Mouse (Mus musculus): ENCODE data around the gene Apoc3.

Gene Apoc3

GRCm38 (mm10) chr9:46235596-46235648 is at the start of gene Apoc3:
Gene Apoc3 (minus strand): TSS chr9:46235636.
- no peak for DNase-seq (ENCODE audit: low spot score)

DNA sequence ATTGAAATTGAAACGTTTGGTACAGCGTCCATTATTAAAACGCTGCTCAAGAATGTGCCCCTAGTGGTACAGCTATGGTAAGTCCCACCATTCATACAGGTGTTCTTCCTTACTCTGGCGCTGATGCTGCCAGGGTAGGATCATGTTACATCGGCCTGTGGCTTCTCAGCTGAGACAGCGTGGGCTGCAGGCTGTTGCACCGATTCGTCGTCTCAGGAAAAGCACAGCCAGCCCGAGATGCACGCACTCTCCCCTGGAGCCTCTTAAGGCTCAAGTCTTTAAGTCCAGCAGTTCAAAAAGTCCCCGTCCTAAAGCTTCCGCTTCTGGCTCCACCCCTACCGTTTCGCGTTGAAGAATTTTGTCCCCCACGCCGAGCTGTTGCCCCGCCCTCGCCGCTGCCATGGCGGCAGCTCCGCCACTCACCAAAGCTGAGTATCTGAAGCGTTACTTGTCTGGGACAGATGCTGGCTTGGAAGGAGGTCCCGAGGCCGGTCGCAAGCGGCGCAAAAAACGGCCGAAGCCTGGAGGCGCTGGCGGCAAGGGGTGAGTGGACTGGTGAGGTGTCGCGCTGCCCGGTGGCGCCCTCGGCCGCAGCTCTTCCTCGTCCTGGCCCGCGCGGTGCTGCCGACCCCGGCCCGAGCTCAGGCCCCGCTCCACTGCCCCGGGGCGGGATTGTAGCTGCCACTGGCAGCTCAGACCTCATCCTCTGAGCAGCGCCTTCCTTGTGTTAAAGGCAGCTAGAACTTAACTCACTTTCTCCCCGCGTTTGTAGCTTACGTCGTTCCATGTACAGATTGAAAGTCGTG is 47.4 kb upstream of the Apoc3 start, which contains the start of gene Bud13:
Bud13 (plus strand) TSS at position 378 of the 806 bp plus-strand sequence.
- peak; percentile 81 for DNase-seq (ENCODE audit: low spot score)

DNA sequence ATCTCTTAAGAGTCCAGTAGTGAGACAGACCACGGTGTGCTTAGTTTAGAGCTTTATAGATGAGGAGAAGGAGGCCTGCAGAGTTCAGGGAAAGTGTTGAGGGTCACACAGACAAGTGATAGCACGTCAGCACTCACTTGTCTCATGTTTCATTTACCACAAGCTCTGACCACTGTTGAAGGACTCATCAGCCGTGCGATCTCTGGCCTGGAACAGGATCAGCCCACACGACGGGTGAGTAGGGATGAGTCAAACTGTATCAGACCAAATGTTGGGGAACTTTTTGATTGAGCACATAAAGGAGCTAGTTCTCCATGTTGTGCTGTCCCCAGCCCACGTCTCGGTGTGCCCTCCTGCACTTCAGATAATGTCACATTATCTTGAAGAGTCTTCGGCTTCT is 39.1 kb upstream of the Apoc3 start:
- no peak for DNase-seq (ENCODE audit: low spot score)

DNA sequence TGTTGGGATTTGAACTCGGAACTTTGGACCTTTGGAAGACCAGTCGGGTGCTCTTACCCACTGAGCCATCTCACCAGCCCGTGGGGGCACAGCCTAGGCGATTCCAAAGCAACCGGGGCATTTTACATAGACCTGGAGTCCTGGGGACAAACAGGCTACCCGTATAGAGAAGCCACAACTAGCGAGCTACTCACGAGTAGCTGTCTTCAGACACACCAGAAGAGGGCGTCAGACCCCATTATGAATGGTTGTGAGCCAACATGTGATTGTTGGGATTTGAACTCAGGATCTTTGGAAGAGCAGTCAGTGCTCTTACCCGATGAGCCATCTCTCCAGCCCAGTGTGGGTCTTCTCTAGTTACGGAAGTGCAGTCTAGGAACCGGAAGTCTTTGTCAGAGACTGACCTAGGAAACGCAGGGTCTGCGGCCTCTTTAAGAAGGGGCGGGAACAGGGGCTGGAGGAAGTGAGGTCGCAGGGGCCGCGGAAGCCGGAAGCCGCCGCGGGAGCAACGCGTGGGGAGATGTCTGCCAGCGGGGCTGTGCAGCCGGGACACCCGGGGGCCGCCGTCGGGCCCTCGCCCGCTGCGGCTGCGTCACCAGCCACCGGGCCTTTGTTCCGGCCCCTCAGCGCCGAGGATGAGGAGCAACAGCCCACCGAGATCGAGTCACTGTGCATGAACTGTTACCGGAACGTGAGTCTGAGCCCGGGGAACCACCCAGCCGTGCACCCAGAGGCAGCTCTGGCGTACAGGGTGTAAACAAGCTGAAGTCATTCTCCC is 37.4 kb upstream of the Apoc3 start, which contains the start of gene Zpr1:
Zpr1 (plus strand) TSS at position 388 of the 778 bp plus-strand sequence.
- DNase-seq (ENCODE audit: low spot score) = peak; percentile 80

DNA sequence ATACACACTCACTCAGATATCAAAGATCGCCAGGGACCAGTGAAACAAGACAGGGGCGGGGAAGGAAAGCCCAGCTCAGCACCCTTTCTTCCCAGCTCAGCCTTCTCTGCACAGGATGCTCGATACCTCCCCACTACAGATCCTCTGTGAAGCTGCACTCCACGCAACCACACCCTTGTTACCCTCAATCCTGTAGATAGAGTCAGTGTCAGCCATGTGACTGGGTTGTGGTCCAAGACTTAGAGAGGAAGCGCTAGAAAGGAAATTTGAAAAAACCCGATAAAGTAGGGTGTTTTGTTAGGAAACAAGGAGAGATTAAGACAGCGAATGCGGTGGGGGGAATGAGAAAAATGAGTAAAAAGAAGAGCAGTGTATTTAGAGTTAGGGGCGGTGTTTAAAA is 36.6 kb upstream of the Apoc3 start:
- no peak for DNase-seq (ENCODE audit: low spot score)

DNA sequence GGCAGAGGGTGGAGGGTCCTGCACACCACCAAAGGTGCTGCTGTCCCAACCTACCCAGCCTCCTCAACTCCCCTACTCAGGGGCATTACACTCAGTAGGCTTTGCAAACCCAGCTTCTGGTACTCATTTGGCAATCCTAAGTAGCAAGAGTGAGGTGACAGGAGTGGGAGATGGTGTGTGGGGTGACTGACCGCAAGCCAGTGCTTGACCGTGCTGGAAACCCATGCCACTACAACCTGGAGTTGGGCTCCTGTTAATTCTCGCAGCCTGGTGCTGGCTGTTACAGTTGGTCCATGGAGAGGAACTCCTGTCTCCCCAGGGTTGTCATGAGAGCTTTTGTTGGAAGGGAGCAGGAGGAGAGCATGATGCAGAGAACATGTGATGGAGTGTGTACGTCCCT is 35.3 kb upstream of the Apoc3 start:
- no peak for DNase-seq (ENCODE audit: low spot score)

DNA sequence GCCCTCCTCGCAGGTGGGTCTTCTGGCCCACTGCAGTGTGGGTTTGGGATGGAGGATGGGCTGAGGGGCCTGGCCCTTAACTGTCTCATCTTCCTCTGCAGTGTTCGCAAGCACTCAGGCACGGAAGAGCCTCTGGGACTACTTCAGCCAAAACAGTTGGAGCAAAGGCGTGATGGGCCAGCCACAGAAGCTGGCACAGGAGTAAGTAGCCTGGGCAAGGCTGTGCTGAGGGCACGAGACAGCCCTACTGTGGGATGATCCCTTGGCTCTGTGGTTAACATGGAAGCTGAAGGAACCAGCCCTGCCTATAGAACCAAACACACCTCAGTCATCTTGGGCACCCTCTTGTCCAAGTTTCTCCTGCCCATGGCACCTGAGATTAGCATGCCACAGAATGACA is 33.7 kb upstream of the Apoc3 start:
- no peak for DNase-seq (ENCODE audit: low spot score)

- no peak for DNase-seq (ENCODE audit: low spot score)
Measured at GRCm38 (mm10) chr9:46268343-46268873, 33.0 kb upstream of the Apoc3 start, which contains the start of gene Apoa5. Gene Apoa5 (plus strand): TSS chr9:46268633.

- DNase-seq (ENCODE audit: low spot score) = no peak
Measured at GRCm38 (mm10) chr9:46261131-46261530, 25.7 kb upstream of the Apoc3 start.

DNA sequence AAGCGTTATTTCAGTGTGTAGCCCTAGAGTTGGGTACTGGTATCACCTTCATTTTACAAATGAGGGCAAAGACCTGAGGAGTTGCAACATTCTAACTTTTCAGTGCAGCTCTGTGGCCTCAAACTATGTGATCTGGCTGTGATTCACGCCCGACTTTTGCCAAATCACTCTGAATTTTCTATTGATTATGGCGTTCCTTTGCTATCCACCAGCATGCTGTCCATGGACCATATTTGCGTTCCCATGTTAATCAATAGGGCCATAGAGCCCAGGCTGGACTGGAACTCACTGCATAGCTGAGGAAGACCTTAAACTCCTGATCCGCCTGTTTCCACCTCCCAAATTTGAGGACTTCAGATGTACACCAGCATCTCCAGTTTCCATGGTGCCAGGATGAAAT is 23.7 kb upstream of the Apoc3 start:
- no peak for DNase-seq (ENCODE audit: low spot score)

GRCm38 (mm10) chr9:46257546-46257945 is 22.1 kb upstream of the Apoc3 start:
- no peak for DNase-seq (ENCODE audit: low spot score)

- DNase-seq (ENCODE audit: low spot score) = no peak
Measured at GRCm38 (mm10) chr9:46256658-46257385, 21.4 kb upstream of the Apoc3 start.

DNA sequence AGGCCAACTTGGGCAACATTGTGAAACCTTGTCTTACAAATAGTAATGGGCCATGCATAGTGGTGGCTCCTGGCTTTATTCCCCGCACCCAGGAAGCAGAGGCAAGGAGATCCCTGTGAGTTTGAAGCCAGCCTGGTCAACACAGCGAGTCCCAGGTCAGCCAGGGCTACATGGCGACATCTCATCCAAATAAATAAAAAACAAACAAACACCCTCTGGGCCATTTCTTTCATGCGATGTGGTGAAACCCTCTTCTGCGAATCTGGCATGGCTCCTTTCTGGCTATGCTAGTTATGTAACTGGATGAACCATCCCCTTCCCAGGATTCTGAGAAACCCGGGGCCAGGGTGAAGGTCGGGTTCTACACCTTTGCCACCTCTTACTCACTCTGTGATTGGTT is 20.7 kb upstream of the Apoc3 start:
- DNase-seq (ENCODE audit: low spot score) = no peak

DNA sequence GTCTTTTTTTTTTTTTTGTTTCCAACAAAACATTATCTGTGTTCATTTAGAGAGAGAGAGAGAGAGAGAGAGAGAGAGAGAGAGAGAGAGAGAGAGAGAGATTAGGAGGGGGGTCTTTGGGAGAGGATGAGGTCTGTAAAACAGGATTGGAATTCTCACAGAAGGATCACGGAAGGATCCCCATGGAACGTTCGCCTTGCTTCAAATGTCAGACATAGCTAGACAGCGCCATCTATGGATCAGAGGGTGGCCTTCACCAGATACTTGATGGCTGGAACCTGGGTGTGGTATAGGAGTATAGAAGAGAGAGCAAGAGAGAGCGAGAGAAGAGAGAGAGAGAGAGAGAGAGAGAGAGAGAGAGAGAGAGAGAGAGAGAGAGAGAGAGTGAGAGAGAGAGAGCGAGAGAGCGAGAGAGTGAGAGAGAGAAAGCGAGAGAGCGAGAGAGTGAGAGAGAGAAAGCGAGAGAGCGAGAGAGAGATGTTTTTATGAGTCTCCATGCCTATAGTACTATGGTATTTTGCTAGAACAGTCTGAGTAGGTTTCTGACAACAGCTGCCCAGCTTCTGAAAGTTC is 11.4 kb upstream of the Apoc3 start:
- DNase-seq (ENCODE audit: low spot score) = peak; percentile 55

GRCm38 (mm10) chr9:46243584-46243983 is 8.1 kb upstream of the Apoc3 start:
- DNase-seq (ENCODE audit: low spot score) = no peak

- DNase-seq (ENCODE audit: low spot score) = no peak
Measured at GRCm38 (mm10) chr9:46243122-46243521, 7.7 kb upstream of the Apoc3 start.

DNA sequence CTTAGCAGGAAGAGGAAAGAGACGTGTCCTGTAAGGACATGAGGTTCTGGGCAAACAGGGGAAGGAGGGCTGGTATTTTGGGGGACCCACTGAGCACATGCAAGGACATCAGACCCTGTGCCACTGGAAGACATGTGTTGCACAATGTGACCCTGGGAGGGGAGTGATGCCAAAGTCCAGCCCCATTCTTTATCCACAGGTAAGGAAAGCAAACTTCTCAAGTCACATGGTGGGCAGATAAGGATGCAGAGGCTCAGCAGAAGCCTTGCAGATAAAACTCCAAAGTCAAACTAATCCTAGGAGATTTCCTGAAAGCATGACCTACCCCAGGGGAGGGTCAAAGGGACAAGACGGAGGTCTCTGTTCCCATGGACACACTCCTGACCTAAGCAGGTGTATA is 6.4 kb upstream of the Apoc3 start:
- DNase-seq (ENCODE audit: low spot score) = no peak

GRCm38 (mm10) chr9:46240526-46241153 is 5.2 kb upstream of the Apoc3 start, which contains the start of gene Apoa4:
Gene Apoa4 (plus strand): TSS chr9:46240696.
- DNase-seq (ENCODE audit: low spot score) = no peak

- no peak for DNase-seq (ENCODE audit: low spot score)
Measured at GRCm38 (mm10) chr9:46238850-46239249, 3.4 kb upstream of the Apoc3 start.

- no peak for DNase-seq (ENCODE audit: low spot score)
Measured at GRCm38 (mm10) chr9:46235649-46236048, 213 bp upstream of the Apoc3 start.

GRCm38 (mm10) chr9:46235196-46235595 is 240 bp downstream of the Apoc3 start:
- DNase-seq (ENCODE audit: low spot score) = no peak

- no peak for DNase-seq (ENCODE audit: low spot score)
Measured at GRCm38 (mm10) chr9:46230450-46230975, 4.9 kb downstream of the Apoc3 start.

Measured in left cerebral cortex, adult 11 months (tissue).